Mouse (Mus musculus): Measurements from ENCODE around the gene Gtf3c6.

Gtf3c6 gene

DNA sequence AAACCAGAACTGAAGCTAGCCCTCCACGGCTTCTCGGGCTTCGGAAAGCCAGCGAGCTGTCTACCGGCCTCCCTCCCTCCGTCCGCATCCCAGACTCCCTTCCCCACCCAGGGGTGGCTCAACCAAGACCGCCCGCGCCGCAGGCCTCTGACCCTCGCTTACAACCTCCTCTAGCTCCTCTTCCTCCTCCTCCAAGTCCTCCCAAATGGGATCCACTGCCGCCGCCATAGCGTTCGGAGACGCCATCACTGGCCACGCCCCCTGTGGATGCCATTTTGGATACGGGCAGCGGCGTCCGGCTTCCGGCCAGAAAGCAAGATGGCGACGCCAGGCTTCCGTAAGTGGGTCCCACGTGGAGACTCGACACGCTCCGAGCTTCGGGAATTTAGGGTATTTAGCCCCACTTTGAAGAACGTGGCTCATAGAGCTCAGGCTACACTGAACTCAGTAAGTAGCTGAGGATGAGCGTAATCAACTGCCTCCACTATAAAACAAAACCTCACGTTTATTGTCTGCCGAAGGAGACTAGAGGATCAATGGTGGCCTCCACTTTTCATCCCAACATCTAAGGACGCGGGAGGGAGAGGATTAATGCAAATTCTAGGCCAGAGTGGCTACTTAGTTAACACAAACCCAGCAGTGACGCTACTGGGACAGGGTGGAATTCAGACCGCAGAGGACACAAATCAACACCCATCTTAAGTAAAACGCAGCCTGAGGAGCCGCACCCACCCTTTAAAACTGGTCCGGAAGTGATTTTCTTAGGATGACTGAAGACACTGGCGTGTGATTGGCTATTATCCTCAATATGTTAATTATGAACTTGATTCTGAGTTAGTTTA is at the start of gene Gtf3c6:
Gtf3c6 (minus strand) TSS at position 695 of the 842 bp plus-strand sequence.
- peak; percentile 96 for DNase-seq

DNA sequence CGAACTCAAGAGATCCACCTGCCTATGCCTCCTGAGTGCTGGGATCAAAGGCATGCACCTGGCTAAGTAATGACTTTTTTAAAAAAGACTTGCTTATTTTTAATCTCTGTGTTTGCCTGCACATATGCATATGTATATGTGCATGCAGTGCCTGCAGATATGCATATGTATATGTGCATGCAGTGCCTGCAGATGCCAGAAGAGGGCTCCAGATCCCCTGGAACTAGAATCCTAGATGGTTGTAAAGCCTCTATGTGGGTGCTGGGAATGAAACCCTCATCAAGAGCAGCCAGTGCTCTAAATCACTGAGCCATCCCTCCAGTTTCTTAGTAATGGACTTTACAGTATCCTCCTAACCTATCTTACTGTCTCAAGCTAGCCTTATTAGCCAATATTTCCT is 48.1 kb upstream of the Gtf3c6 start:
- DNase-seq: no peak

DNA sequence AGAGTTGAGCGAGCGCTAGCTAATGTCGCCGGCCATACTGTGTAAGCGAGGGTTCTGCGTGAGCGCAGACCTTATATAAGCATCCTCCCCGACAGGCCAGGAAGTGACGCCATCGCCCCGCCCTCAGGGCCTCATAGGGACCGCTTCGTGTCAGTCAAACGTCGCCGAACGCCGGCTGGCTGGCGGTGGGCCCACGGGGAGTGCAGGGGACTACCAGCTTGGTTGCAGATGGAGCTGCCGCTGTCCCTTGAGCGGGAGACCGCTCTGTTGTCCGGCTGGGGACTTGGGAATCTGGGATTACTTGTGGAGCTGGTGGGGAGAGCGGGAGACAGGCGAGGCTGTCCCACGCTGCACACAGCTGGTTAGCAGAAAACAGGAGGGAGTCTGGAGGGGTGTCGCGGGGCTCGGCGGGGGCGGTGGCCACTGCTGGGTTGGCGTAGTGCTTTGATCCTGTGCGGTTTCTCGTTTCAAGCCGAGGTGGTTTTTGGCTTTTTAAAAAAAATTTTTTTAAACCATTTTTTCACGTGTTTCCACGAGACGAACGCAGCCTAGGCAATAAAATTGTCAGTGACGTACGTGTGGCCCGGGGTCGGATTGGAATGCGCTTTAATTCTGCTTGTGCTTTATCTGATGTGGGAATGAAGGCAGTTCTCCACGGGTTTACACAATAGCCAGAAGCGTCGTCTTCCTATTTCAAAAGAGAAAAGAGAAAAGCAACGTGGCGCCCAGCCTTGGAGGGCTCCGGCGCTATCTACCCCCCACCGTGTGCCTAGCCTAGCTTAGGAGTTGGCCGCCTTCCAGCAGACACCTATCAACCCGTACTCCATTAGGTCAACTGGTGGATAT is 44.5 kb upstream of the Gtf3c6 start, which contains the start of gene Amd1:
Amd1 (minus strand) TSS at position 47 of the 846 bp plus-strand sequence.
- DNase-seq: peak; percentile 100

DNA sequence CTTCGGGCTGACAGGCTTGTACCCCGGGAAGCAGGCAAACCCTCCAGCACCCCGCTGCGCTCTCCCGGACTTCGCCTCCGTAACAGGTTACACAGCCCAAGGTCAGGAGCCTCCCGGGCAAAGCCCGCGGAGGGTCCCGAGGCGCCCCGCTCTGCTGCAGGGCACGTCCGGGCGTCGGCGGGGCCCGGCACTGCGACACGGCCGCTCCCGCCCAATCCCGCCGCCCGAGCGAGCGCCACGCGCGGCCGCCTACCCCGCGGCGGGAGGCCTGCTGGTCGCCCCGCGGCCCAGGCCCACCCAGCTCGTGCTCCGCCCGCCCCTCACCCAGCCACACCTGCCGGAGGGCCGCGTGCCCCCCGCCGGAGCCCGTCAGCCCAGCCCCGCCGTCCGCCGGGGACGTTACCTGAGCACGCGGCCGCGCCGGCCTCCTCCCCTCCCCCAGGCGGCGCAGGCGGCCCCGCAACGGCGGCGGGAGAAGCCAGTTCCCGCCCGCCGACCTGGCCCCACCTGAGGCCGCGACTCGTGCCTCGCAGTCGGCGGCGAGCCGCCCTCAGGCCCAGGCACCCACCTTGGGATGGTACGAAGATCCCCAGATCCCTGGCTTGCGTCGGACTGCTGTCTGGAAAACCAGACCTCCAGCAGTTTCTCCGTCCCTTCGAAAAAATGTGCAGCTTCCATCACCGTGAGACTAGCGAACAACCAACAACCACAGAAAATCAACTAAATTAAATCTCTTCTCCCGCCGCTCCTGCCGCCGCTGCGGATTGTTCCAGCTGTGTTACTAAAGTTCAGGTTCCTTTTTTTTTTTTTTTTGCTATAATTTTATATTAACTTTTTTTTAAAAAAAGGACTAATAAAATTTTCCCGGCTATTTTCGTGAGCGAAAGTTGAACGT is 43.5 kb upstream of the Gtf3c6 start:
- DNase-seq: peak; percentile 70

DNA sequence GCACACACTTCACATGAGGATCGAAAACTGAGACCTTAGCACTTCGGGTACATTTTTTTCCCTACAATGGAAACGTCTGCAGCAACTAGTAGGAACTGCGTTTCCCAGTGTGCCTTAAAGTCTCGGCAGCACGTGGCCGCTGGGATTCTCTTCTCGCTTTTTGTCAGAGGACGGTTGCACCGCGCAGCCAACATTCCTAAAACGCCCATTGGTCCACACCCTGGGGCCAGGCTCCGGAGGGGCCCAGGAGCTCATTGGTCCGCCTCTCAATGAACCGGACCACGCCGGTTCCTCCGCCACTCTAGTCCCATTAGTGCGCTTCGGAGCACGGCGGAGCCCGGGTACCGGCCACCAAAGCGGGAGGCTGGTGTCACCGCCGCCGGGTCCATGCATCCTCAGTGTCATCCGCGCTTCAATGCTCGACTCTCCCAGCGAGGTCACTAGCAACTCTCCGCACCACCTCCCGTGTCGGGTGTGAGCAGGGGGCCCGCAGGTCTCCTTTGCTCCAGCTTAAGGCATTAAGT is 42.8 kb upstream of the Gtf3c6 start:
- peak; percentile 84 for DNase-seq

DNA sequence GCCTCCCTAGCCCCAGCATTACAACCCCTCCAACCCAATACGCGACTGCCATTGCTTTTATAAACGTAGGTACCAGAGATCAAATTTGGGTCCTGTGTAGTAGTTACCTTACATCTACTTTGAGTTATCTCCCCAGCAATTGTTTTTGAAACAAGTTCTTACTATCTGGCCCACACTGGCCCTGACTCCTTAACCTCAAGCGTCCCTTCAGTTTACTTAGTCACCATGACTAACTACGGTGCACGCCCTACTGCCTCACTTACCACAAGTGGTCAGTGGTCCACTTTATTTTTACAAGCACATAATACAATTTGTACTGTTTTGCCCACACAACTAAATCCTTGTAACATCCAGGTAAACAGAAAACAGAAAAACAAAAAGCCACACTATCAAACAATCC is 34.7 kb upstream of the Gtf3c6 start:
- DNase-seq: no peak

DNA sequence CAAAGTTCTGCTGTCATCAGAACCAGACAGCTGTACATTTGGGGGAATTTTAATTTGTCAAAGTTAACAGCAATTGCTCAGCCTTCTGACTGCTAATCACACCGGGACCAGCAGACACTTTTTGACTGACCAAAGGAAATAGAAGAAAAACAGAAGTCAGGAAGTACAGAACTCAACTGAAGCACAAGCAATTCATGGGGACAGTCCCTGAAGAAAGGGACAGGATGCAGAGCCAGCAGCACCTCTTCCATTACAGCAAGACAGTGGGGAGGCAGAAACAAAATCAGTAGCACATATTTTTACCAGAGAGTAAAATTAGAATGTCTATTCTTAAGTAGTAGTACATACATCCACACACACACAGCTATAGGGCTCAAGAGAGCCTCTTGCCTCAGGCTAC is 28.9 kb upstream of the Gtf3c6 start:
- DNase-seq: no peak

DNA sequence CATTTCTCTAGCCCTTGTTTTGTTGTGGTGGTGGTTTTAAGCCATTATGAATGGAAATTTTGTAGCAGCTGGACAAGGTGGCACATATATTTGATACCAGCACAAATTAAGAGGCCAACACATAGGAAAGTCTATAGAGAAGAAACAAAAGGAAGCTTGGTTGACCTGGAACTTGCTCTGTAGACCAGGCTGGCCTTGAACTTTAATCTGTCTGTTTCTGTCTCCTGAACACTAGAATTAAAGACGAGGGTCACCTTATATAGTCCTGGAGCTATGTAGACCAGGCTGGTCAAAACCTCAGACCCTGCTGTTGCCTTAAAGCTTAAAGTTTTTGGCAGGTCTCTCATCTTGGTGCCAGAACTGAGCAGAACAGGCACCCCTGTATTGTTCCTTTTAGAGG is 27.7 kb upstream of the Gtf3c6 start:
- no peak for DNase-seq

DNA sequence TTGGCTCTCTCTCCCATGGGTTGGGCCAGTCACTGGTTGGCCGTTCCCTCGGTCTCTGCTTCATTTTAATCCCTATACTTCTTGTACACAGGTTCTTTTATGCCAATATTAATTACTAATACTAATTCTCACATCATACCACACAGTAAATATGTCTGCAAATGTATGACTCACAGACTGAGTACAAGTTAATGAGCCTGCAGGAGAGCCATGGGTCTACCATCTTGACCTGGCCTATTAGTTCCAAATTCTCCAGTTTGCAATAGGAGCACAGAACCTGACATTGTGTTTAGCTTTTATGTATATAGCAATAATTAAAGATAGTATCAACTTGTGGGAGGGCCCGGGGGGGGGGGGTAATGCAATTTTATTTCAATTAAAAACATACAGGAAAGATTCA is 27.1 kb upstream of the Gtf3c6 start:
- DNase-seq: no peak

DNA sequence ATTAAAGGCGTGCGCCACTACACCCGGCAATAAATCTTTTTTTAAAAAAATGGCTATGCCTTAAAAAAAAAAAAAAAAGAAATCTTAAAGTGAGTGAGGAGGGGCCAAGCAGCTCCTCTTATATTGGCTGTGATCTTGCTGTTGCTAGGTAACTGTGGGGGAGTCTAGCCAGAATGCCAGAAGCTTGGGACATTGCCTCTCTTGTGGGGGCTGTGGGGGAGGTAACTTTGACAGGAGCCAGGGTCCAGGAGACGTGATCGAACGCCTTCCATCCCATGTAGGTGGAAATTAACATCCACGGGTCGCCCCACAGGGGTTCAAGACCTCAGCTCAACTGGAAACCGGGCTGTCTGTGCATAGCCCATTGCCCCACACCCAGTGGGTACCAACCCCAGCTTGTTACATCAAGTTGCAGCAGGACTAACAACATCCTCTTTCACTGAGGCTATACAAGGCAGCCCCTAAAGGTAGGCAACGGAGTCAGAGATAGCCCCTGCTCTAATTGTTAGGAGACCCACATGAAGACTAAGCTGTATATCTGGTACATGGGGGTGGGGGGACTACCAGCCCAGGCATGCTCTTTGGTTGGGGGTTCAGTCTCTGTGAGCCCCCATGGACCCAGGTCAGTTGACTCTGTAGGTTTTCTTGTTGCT is 26.4 kb upstream of the Gtf3c6 start:
- no peak for DNase-seq

DNA sequence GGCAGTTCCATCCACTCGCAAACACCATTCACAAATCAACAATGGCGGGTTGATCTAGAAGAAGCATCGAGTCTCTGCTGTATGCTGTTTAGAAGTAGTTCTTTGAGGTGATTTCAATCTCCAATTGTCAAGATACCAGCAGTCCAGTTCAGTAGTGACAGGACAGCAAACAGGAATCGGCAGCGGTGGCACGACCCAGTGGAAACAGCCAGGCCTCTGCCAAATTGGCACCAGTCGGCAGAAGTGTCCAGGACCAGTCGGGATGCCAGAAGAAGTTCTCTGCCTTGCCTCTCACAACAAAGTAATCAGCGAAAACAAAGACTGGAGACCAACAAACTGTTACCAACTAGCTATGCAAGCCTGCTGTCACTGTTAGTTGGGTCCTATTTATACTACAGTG is 25.7 kb upstream of the Gtf3c6 start:
- DNase-seq: no peak

DNA sequence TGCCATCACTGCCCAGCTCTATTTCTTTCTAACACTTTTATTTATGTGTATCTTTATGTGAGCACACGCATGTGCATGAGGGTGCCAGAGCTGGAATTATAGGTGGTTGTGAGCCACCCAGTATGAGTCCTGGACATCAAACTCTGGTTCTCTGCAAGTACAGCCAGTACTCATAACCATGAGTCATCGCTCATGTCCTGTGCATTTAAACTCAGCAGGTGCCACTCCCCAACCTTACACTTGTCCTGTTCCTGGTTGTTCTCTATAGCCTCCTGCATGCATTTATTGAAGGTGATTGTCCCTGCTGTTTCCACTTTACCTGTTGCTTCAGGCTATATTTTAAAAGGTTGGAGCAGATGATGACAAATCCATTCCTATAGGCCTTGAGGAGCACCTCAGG is 23.7 kb upstream of the Gtf3c6 start:
- no peak for DNase-seq

DNA sequence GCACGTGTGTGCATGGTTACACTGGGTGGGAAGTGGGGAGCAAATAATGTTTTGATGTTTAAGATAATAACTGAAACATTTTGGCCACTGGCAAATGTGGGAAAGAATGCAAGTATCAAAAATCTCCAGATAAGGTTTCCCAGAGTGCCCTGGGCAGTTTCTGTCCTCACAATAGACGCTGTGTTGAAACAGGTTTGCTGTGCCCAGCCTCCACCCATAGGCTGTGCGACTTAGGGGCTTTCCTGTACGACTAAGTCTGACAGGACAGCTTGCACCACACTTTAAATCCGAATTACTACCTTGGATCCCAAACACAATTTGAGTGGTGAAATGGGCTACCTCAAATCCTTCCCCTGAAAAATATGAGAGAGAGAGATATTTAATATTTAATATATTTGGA is 20.4 kb upstream of the Gtf3c6 start:
- no peak for DNase-seq

DNA sequence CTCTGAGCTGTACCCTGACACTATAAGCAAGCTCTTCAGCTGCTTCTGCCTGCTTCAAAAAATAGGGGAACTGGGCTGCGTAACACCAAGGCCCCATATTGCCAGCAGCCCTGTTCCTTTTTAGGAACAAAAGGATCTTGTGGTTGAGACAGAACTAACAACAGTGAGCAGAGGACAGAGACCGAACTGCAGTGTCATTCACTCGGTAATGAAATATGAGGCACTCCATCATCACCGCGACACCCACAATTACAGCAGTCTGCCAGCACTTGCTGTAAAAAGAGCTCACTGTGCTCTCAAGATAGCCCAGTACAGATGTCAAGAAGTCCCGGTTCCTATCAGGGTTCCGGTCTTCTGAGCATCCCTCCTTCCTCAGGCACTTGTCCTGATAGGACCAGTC is 18.1 kb upstream of the Gtf3c6 start:
- no peak for DNase-seq

DNA sequence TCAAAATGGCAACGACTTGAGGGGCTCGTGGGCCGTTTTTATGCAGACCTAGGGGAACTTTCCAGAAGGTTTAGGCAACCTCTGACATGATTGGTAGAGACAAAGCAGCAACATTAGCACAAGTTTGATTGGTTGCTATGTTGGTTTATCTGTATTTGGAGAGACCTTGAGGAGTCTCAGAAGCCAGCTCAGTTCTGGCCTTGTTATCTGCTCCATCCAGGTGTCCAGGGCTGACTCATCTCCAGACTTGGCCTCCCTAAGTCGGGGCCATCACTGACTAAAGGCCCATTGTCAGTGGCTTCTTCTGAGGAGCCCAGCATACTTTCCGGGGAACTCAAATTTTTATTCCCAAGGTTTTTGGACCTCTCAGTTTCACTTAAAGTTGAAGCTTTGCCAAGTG is 16.0 kb upstream of the Gtf3c6 start:
- no peak for DNase-seq

DNA sequence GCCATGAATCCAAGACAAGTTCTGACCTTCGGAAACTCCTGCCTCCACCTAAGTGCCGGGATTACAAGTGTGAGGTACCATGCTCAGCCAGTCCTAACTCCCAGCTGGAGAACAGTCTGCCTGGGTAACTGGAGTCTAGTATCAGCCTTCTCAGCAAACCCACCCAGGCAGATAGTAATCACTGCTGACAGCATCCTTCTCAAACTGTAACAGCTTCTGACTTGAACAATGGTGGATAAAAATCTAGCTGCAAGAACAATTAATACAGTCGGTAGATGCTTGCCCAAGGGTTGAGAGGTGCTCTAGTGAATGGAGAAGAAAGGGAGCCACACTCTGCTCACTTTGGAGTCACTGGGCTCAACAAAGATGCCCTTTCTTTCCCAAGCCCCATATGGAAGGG is 13.3 kb upstream of the Gtf3c6 start:
- no peak for DNase-seq

DNA sequence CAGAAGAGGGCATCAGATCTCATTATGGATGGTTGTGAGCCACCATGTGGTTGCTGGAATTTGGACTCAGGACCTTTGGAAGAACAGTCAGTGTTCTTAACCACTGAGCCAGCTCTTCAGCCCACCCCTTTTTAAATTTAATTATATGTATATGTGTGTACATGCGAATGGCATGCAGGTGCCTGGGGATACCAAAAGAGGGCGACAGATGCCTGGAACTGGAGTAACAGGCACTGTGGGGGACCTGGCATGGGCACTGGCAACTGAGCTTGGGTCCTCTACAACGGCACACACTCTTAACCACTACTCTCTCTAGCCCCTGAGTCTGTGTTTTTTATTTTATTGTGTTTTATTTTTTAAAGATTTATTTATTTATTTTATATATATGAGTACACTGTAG is 7.0 kb upstream of the Gtf3c6 start:
- no peak for DNase-seq

DNA sequence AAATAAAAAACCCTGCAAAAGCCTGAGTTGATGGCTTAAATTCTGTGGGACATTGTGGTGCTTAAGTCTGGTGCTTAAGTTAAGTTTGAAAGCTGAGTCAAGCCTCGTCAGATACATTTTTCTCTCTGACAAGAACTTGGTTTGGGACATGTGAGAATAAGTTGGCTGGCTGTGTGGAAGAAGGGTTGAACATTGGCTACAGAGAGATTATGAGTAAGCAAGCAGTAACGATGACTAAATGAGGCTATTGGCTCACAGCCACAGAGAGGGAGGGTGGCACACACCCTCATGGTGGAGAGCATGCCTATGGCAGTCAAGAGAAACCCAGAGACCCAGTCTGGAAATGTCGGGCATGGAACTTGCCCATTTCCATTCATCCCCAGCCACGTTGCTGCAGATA is 5.8 kb upstream of the Gtf3c6 start:
- peak; percentile 43 for DNase-seq

DNA sequence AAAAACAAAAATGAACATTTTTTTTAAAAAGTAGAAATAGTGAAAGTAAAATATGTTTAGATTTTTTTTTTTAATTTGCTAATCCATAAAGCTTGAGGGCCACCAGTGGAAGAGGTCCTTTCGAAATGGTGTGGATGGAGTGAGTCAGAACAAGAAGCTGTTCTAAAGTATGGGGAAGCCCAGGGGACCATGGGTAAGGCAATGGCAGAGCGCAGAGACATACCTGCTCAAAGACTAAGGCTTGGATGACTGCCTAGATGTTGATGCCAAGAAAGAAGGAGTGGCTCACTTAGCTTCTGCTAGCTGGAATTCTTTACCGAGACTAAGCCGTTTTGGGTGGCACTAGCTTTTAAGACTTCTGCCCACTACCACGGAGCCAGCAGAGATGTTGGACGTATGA is 4.3 kb upstream of the Gtf3c6 start:
- no peak for DNase-seq

DNA sequence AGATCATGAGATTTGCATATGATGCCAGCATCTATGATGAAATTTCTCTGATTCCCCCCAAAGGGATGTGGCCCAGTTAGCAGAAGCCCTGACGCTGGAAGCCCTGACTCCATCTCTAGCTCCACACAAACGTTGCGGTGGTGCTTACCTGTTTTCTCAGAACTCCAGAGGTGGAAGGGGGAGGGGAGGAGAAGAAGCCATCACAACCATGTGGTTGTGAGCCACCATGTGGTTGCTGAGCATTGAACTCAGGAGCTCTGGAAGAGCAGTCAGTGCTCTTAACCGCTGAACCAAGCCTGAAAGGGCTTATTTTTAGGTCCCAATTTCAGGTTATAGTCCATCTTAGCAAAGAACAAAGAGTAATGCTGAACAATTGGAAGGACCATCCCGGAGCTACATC is 2.4 kb upstream of the Gtf3c6 start:
- no peak for DNase-seq

DNA sequence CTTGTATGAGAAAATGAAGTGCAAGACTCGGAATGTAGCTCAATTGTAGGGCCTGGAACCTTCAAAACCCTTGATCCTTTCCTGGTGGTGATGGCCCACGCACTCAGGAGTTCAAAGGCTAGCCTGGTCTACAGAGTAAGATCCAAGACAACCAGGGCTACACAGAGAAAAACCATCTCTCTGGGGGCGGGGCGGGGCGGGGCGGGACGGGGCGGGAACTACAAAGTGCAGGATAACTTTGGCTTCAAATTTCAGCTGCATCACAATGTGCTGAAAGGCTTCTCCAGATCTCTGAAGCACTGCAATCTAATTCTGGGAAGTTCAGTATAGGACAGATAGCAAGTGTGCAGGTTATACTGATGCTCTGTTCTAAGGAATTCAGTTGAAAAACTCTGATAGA is 1.6 kb upstream of the Gtf3c6 start:
- no peak for DNase-seq

DNA sequence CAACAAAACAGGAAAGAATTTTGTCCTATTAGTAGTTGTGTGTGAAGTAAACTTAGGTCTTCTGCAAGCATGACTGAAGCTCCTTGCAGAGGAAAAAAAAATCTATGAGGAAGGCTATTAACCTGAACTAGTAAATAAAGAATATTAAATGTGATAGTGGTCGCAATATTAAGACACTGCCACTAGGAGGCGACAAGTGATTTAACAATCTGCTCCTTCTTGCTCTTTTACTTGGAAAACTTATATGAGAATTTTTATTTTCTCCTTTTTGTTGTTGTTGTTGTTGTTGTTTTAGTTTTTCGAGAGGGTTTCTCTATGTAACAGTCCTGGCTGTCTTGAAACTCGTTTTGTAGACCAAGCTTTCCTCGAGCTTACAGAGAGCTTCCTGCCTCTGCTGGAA is 1.1 kb upstream of the Gtf3c6 start:
- peak; percentile 26 for DNase-seq
